15 mouse cellular contexts compared by ENCODE assay signal in genomic region chr15:62952487-62953214, GRCm38 (mm10).
DNase-seq lines count a peak whose midpoint lies in the region; ATAC-seq and TF ChIP-seq lines count a peak whose summit lies in the region.
"Had no signal": no experiment of that assay in that cellular context is flagged by ENCODE, and none has a peak within 500 bp of the region (broad histone marks: within the 10 kb centered on the region; RNA-seq: fewer than 3 reads in every experiment).

No protein-coding gene starts in this region.

- no peak for ATAC-seq in forebrain, embryonic 14.5 days
- no peak for ATAC-seq in forebrain, embryonic 13.5 days
- ATAC-seq in intestine, embryonic 14.5 days (replicated peaks; ENCODE audit: low FRiP score, low TSS enrichment, low read depth), result no peak
- ATAC-seq in intestine, postnatal 0 days, result no peak
- peak; percentile 56; the same call in 1 of the 2 replicates for ATAC-seq in midbrain, embryonic 12.5 days (ENCODE audit: low FRiP score, low read depth)
- ATAC-seq: hindbrain, postnatal 0 days; liver, embryonic 12.5 days had no signal

- H3K9me3 ChIP-seq in forebrain, embryonic 14.5 days (replicated peaks; ENCODE audit: control insufficient read depth, low read length), result no peaks in the 10 kb centered on the region
- H3K9me3 ChIP-seq in forebrain, embryonic 13.5 days (replicated peaks), result no peaks in the 10 kb centered on the region
- H3K9me3 ChIP-seq in intestine, embryonic 14.5 days (ENCODE audit: control insufficient read depth, low read length), result no peaks in the 10 kb centered on the region
- H3K9me3 ChIP-seq in intestine, postnatal 0 days (ENCODE audit: control insufficient read depth), result no peaks in the 10 kb centered on the region
- no peaks in the 10 kb centered on the region for H3K9me3 ChIP-seq in midbrain, embryonic 12.5 days
- H3K9me3 ChIP-seq: liver, embryonic 12.5 days had no signal

- H3K4me3 ChIP-seq in forebrain, embryonic 14.5 days (ENCODE audit: low read depth, low read length), result no peak overlapping the region
- H3K4me3 ChIP-seq in forebrain, embryonic 13.5 days, result no peak overlapping the region
- no peak overlapping the region for H3K4me3 ChIP-seq in intestine, embryonic 14.5 days (ENCODE audit: low read depth, low read length)
- H3K4me3 ChIP-seq in intestine, postnatal 0 days (ENCODE audit: low read depth, low read length), result no peak overlapping the region
- no peak overlapping the region for H3K4me3 ChIP-seq in midbrain, embryonic 12.5 days
- H3K4me3 ChIP-seq: gastrocnemius, adult 2 months; liver, embryonic 12.5 days had no signal

- TF ChIP-seq CTCF in intestine, postnatal 0 days (IDR thresholded peaks at IDR 0.05; ENCODE audit: low read depth), result no peak

- H3K27ac ChIP-seq in forebrain, embryonic 14.5 days (ENCODE audit: low read depth, low read length), result no peak overlapping the region
- H3K27ac ChIP-seq in forebrain, embryonic 13.5 days, result no peak overlapping the region
- peak overlapping the region; percentile 76 for H3K27ac ChIP-seq in intestine, embryonic 14.5 days (ENCODE audit: low read depth)
- no peak overlapping the region for H3K27ac ChIP-seq in intestine, postnatal 0 days (ENCODE audit: low read depth, low read length)
- no peak overlapping the region for H3K27ac ChIP-seq in midbrain, embryonic 12.5 days (replicated peaks)
- H3K27ac ChIP-seq: gastrocnemius, adult 2 months; hindbrain, postnatal 0 days; liver, embryonic 12.5 days had no signal

- no peaks in the 10 kb centered on the region for H3K36me3 ChIP-seq in forebrain, embryonic 14.5 days (ENCODE audit: control insufficient read depth, insufficient read depth, low read length)
- no peaks in the 10 kb centered on the region for H3K36me3 ChIP-seq in forebrain, embryonic 13.5 days (ENCODE audit: poor library complexity, severe bottlenecking)
- no peaks in the 10 kb centered on the region for H3K36me3 ChIP-seq in intestine, embryonic 14.5 days (ENCODE audit: control insufficient read depth, insufficient read depth, low read length)
- H3K36me3 ChIP-seq in intestine, postnatal 0 days (ENCODE audit: control insufficient read depth, insufficient read depth), result no peaks in the 10 kb centered on the region
- no peaks in the 10 kb centered on the region for H3K36me3 ChIP-seq in midbrain, embryonic 12.5 days
- H3K36me3 ChIP-seq: liver, embryonic 12.5 days had no signal

- no peaks in the 10 kb centered on the region for H3K4me1 ChIP-seq in forebrain, embryonic 14.5 days (ENCODE audit: control insufficient read depth, insufficient read depth, low read length)
- no peaks in the 10 kb centered on the region for H3K4me1 ChIP-seq in forebrain, embryonic 13.5 days
- peaks cover 21% of the 10 kb centered on the region for H3K4me1 ChIP-seq in intestine, embryonic 14.5 days (replicated peaks; ENCODE audit: control insufficient read depth, insufficient read depth, low read length)
- H3K4me1 ChIP-seq in intestine, postnatal 0 days (replicated peaks; ENCODE audit: control insufficient read depth, insufficient read depth, low read length), result peaks cover 6% of the 10 kb centered on the region; the same call in 1 of the 2 replicates
- no peaks in the 10 kb centered on the region for H3K4me1 ChIP-seq in midbrain, embryonic 12.5 days
- H3K4me1 ChIP-seq: liver, embryonic 12.5 days had no signal

- no peak overlapping the region for H3K4me2 ChIP-seq in forebrain, embryonic 14.5 days (ENCODE audit: low read length)
- no peak overlapping the region for H3K4me2 ChIP-seq in forebrain, embryonic 13.5 days
- no peak overlapping the region for H3K4me2 ChIP-seq in intestine, embryonic 14.5 days (ENCODE audit: low read length)
- H3K4me2 ChIP-seq in intestine, postnatal 0 days (replicated peaks; ENCODE audit: low read depth), result no peak overlapping the region
- no peak overlapping the region for H3K4me2 ChIP-seq in midbrain, embryonic 12.5 days (replicated peaks)
- H3K4me2 ChIP-seq: heart, embryonic 11.5 days; liver, embryonic 12.5 days had no signal

- 48% methylated on average over 5 of the region's 5 CpGs for WGBS in forebrain, embryonic 14.5 days
- WGBS in forebrain, embryonic 13.5 days, result 48% methylated on average over 5 of the region's 5 CpGs
- 62% methylated on average over 5 of the region's 5 CpGs for WGBS in intestine, embryonic 14.5 days
- WGBS in intestine, postnatal 0 days, result 69% methylated on average over 5 of the region's 5 CpGs
- 22% methylated on average over 5 of the region's 5 CpGs for WGBS in midbrain, embryonic 12.5 days

- peak; percentile 6 for DNase-seq in forebrain, embryonic 14.5 days (ENCODE audit: low spot score)
- DNase-seq in intestine, embryonic 14.5 days (ENCODE audit: low spot score), result no peak
- DNase-seq in brain, embryonic 18.5 days (ENCODE audit: low read depth, low spot score), result peak; percentile 20
- DNase-seq in thymus, postnatal 0 days (ENCODE audit: low spot score), result no peak
- DNase-seq in right cerebral cortex, postnatal 4 days, result no peak
- DNase-seq: gastrocnemius, adult 2 months; kidney, postnatal 36 days; spleen, adult 18-20 months; thymus, adult 18-20 months had no signal

- H3K27me3 ChIP-seq in forebrain, embryonic 14.5 days (replicated peaks; ENCODE audit: control insufficient read depth, insufficient read depth, low read length), result no peaks in the 10 kb centered on the region
- H3K27me3 ChIP-seq in forebrain, embryonic 13.5 days, result no peaks in the 10 kb centered on the region
- no peaks in the 10 kb centered on the region for H3K27me3 ChIP-seq in intestine, embryonic 14.5 days (replicated peaks; ENCODE audit: control insufficient read depth, insufficient read depth, low read length)
- H3K27me3 ChIP-seq in intestine, postnatal 0 days (replicated peaks; ENCODE audit: control insufficient read depth, insufficient read depth, low read length), result no peaks in the 10 kb centered on the region
- H3K27me3 ChIP-seq in midbrain, embryonic 12.5 days, result peaks cover 7% of the 10 kb centered on the region
- H3K27me3 ChIP-seq: liver, embryonic 12.5 days had no signal

- H3K9ac ChIP-seq in forebrain, embryonic 14.5 days (ENCODE audit: low read length), result no peak overlapping the region
- H3K9ac ChIP-seq in forebrain, embryonic 13.5 days, result no peak overlapping the region
- no peak overlapping the region for H3K9ac ChIP-seq in intestine, embryonic 14.5 days (ENCODE audit: low read length)
- H3K9ac ChIP-seq in intestine, postnatal 0 days (ENCODE audit: low read depth, low read length), result no peak overlapping the region
- no peak overlapping the region for H3K9ac ChIP-seq in midbrain, embryonic 12.5 days (replicated peaks)
- H3K9ac ChIP-seq: liver, embryonic 12.5 days had no signal

Comparison
In these comparisons a context has a peak if more than half of its experiments do, and no peak if none do; other contexts are left out.
1. DNase-seq: peak in forebrain, embryonic 14.5 days (single experiment) and brain, embryonic 18.5 days (single experiment); none in intestine, embryonic 14.5 days (single experiment), thymus, postnatal 0 days (single experiment) and right cerebral cortex, postnatal 4 days (single experiment).